Mouse (Mus musculus): Measurements from ENCODE around the gene Gm10570. TPM values are rescaled to one million over a fixed set of nuclear protein-coding genes. Genes with fewer than 3 reads are reported as not detected.

Gene Gm10570
- polyA plus RNA-seq, 1 experiment from 2014 or later = 0.98 TPM

- Histone ChIP-seq H3K27ac (no peak overlapping the region), H3K27me3 (peaks cover 17% of the 10 kb centered on the region; the same call in 1 of the 2 replicates), H3K9ac (no peak overlapping the region), H3K4me2 (no peak overlapping the region), H3K36me3 (no peaks in the 10 kb centered on the region), H3K4me3 (no peak overlapping the region), H3K9me3 (replicated peaks) (no peaks in the 10 kb centered on the region), H3K4me1 (replicated peaks) (peaks cover 25% of the 10 kb centered on the region)
- WGBS = 40% methylated on average over 3 of the region's 3 CpGs
- ATAC-seq (replicated peaks; ENCODE audit: insufficient number of reproducible peaks, insufficient read depth, low FRiP score, low read depth) = no peak
Measured at GRCm38 (mm10) chr4:130304746-130305145, 3.7 kb downstream of the Gm10570 start.

- 47% methylated on average over 12 of the region's 12 CpGs for WGBS
- Histone ChIP-seq H3K27ac (no peak overlapping the region), H3K36me3 (no peaks in the 10 kb centered on the region), H3K4me2 (no peak overlapping the region), H3K9ac (no peak overlapping the region), H3K9me3 (replicated peaks) (no peaks in the 10 kb centered on the region), H3K4me3 (no peak overlapping the region), H3K4me1 (replicated peaks) (peaks cover 24% of the 10 kb centered on the region), H3K27me3 (0 out of 2 replicates have a peak, but pooled peaks cover 13% of the 10 kb centered on the region)
- no peak for ATAC-seq (replicated peaks; ENCODE audit: insufficient number of reproducible peaks, insufficient read depth, low FRiP score, low read depth)
Measured at GRCm38 (mm10) chr4:130302285-130302870, 6.1 kb downstream of the Gm10570 start.

- H3K9me3 ChIP-seq (replicated peaks) = no peaks in the 10 kb centered on the region
- H3K36me3 ChIP-seq = no peaks in the 10 kb centered on the region
- 0 out of 2 replicates have a peak, but pooled peaks cover 4% of the 10 kb centered on the region for H3K27me3 ChIP-seq
- WGBS = 61% methylated on average over 8 of the region's 8 CpGs
- H3K9ac ChIP-seq = peak overlapping the region; percentile 21; the same call in 1 of the 2 replicates
- peaks cover 26% of the 10 kb centered on the region for H3K4me1 ChIP-seq (replicated peaks)
- no peak overlapping the region for H3K4me3 ChIP-seq
- H3K27ac ChIP-seq = peak overlapping the region; percentile 75
- H3K4me2 ChIP-seq = no peak overlapping the region
- ATAC-seq (replicated peaks; ENCODE audit: insufficient number of reproducible peaks, insufficient read depth, low FRiP score, low read depth) = no peak
Measured at GRCm38 (mm10) chr4:130299629-130300018, 8.8 kb downstream of the Gm10570 start.

- peak; percentile 54 for ATAC-seq (replicated peaks; ENCODE audit: insufficient number of reproducible peaks, insufficient read depth, low FRiP score, low read depth)
- WGBS = 57% methylated on average over 11 of the region's 11 CpGs
- H3K36me3 ChIP-seq = no peaks in the 10 kb centered on the region
- peaks cover 26% of the 10 kb centered on the region for H3K4me1 ChIP-seq (replicated peaks)
- no peak overlapping the region for H3K4me2 ChIP-seq
- H3K9ac ChIP-seq = peak overlapping the region; percentile 21; the same call in 1 of the 2 replicates
- H3K4me3 ChIP-seq = no peak overlapping the region
- no peaks in the 10 kb centered on the region for H3K9me3 ChIP-seq (replicated peaks)
- peak overlapping the region; percentile 75 for H3K27ac ChIP-seq
- H3K27me3 ChIP-seq = no peaks in the 10 kb centered on the region
Measured at GRCm38 (mm10) chr4:130298877-130299628, 9.4 kb downstream of the Gm10570 start.

- H3K4me1 ChIP-seq (replicated peaks) = peaks cover 28% of the 10 kb centered on the region
- H3K9ac ChIP-seq = no peak overlapping the region
- H3K4me3 ChIP-seq = no peak overlapping the region
- H3K36me3 ChIP-seq = no peaks in the 10 kb centered on the region
- WGBS = 18% methylated on average over 13 of the region's 13 CpGs
- peak; percentile 45 for ATAC-seq (replicated peaks; ENCODE audit: insufficient number of reproducible peaks, insufficient read depth, low FRiP score, low read depth)
- no peak overlapping the region for H3K4me2 ChIP-seq
- H3K27ac ChIP-seq = no peak overlapping the region
- H3K9me3 ChIP-seq (replicated peaks) = no peaks in the 10 kb centered on the region
- 0 out of 2 replicates have a peak, but pooled peaks cover 4% of the 10 kb centered on the region for H3K27me3 ChIP-seq
Measured at GRCm38 (mm10) chr4:130297123-130297529, 11.3 kb downstream of the Gm10570 start.

- Histone ChIP-seq H3K4me3 (no peak overlapping the region), H3K27ac (no peak overlapping the region), H3K27me3 (0 out of 2 replicates have a peak, but pooled peaks cover 4% of the 10 kb centered on the region), H3K9me3 (replicated peaks) (no peaks in the 10 kb centered on the region), H3K4me2 (no peak overlapping the region), H3K36me3 (no peaks in the 10 kb centered on the region), H3K9ac (no peak overlapping the region), H3K4me1 (replicated peaks) (peaks cover 29% of the 10 kb centered on the region)
- no peak for ATAC-seq (replicated peaks; ENCODE audit: insufficient number of reproducible peaks, insufficient read depth, low FRiP score, low read depth)
- 79% methylated on average over 13 of the region's 13 CpGs for WGBS
Measured at GRCm38 (mm10) chr4:130296243-130296965, 12.1 kb downstream of the Gm10570 start.

- H3K4me3 ChIP-seq = 0 out of 2 replicates have a peak overlapping the region, but pooled peaks have one; percentile 1
- peaks cover 29% of the 10 kb centered on the region for H3K4me1 ChIP-seq (replicated peaks)
- 0 out of 2 replicates have a peak, but pooled peaks cover 4% of the 10 kb centered on the region for H3K27me3 ChIP-seq
- no peaks in the 10 kb centered on the region for H3K9me3 ChIP-seq (replicated peaks)
- peak overlapping the region; percentile 15; the same call in 1 of the 2 replicates for H3K4me2 ChIP-seq
- 44% methylated on average over 23 of the region's 23 CpGs for WGBS
- no peaks in the 10 kb centered on the region for H3K36me3 ChIP-seq
- no peak overlapping the region for H3K9ac ChIP-seq
- no peak overlapping the region for H3K27ac ChIP-seq
- ATAC-seq (replicated peaks; ENCODE audit: insufficient number of reproducible peaks, insufficient read depth, low FRiP score, low read depth) = no peak
Measured at GRCm38 (mm10) chr4:130295047-130295745, 13.3 kb downstream of the Gm10570 start.

GRCm38 (mm10) chr4:130294513-130294912 lies 14.0 kb downstream of the Gm10570 start:
- no peak overlapping the region for H3K4me2 ChIP-seq
- no peak for ATAC-seq (replicated peaks; ENCODE audit: insufficient number of reproducible peaks, insufficient read depth, low FRiP score, low read depth)
- no peaks in the 10 kb centered on the region for H3K9me3 ChIP-seq (replicated peaks)
- H3K9ac ChIP-seq = no peak overlapping the region
- H3K4me3 ChIP-seq = no peak overlapping the region
- 0 out of 2 replicates have a peak, but pooled peaks cover 4% of the 10 kb centered on the region for H3K27me3 ChIP-seq
- peaks cover 23% of the 10 kb centered on the region for H3K4me1 ChIP-seq (replicated peaks)
- no peaks in the 10 kb centered on the region for H3K36me3 ChIP-seq
- 70% methylated on average over 8 of the region's 8 CpGs for WGBS
- no peak overlapping the region for H3K27ac ChIP-seq

GRCm38 (mm10) chr4:130292271-130292670 lies 16.2 kb downstream of the Gm10570 start:
- 3% methylated on average over 4 of the region's 4 CpGs for WGBS
- H3K4me3 ChIP-seq = no peak overlapping the region
- H3K36me3 ChIP-seq = no peaks in the 10 kb centered on the region
- peaks cover 13% of the 10 kb centered on the region for H3K4me1 ChIP-seq (replicated peaks)
- no peak overlapping the region for H3K4me2 ChIP-seq
- no peak overlapping the region for H3K27ac ChIP-seq
- no peaks in the 10 kb centered on the region for H3K9me3 ChIP-seq (replicated peaks)
- ATAC-seq (replicated peaks; ENCODE audit: insufficient number of reproducible peaks, insufficient read depth, low FRiP score, low read depth) = peak; percentile 63; the same call in 1 of the 2 replicates
- H3K27me3 ChIP-seq = peaks cover 9% of the 10 kb centered on the region; the same call in 1 of the 2 replicates
- no peak overlapping the region for H3K9ac ChIP-seq

GRCm38 (mm10) chr4:130289824-130290223 lies 18.6 kb downstream of the Gm10570 start:
- peaks cover 19% of the 10 kb centered on the region; the same call in 1 of the 2 replicates for H3K27me3 ChIP-seq
- H3K36me3 ChIP-seq = no peaks in the 10 kb centered on the region
- H3K4me2 ChIP-seq = no peak overlapping the region
- H3K4me3 ChIP-seq = no peak overlapping the region
- H3K9ac ChIP-seq = no peak overlapping the region
- no peaks in the 10 kb centered on the region for H3K9me3 ChIP-seq (replicated peaks)
- no peak overlapping the region for H3K27ac ChIP-seq
- 74% methylated on average over 3 of the region's 3 CpGs for WGBS
- H3K4me1 ChIP-seq (replicated peaks) = peaks cover 3% of the 10 kb centered on the region; the same call in 1 of the 2 replicates
- ATAC-seq (replicated peaks; ENCODE audit: insufficient number of reproducible peaks, insufficient read depth, low FRiP score, low read depth) = no peak
